Mouse (Mus musculus): ENCODE data around the gene Was. TPM values are rescaled to one million over a fixed set of nuclear protein-coding genes. Genes with fewer than 3 reads are reported as not detected.

Was gene
- polyA plus RNA-seq, 1 experiment from 2014 or later = 2.2 TPM

Other genes with a start within 250 kb of the Was start
- 27.1 and 27.4 TPM in 2 replicates for gene Otud5, start 249.1 kb downstream of the Was start, polyA plus RNA-seq (2015; fragmentation: Nextera tagmentation; extraction: Ambion mirVana)
- gene Pim2, start 212.2 kb downstream of the Was start, polyA plus RNA-seq (2015; fragmentation: Nextera tagmentation; extraction: Ambion mirVana) = 6.1 and 6.4 TPM in 2 replicates
- 28.9 and 30.5 TPM in 2 replicates for gene Slc35a2, start 206.5 kb downstream of the Was start, polyA plus RNA-seq (2015; fragmentation: Nextera tagmentation; extraction: Ambion mirVana)
- 74.7 and 82.7 TPM in 2 replicates for gene Pqbp1, start 191.2 kb downstream of the Was start, polyA plus RNA-seq (2015; fragmentation: Nextera tagmentation; extraction: Ambion mirVana)
- 114 and 122 TPM in 2 replicates for gene Timm17b, start 191.1 kb downstream of the Was start, polyA plus RNA-seq (2015; fragmentation: Nextera tagmentation; extraction: Ambion mirVana)
- not detected in 2 replicates for gene Gm10491, start 182.7 kb downstream of the Was start, polyA plus RNA-seq (2015; fragmentation: Nextera tagmentation; extraction: Ambion mirVana)
- gene Gm10490, start 181.0 kb downstream of the Was start, polyA plus RNA-seq (2015; fragmentation: Nextera tagmentation; extraction: Ambion mirVana) = not detected in 2 replicates
- 0.32 and 0.42 TPM in 2 replicates for gene Pcsk1n, start 170.7 kb downstream of the Was start, polyA plus RNA-seq (2015; fragmentation: Nextera tagmentation; extraction: Ambion mirVana)
- gene Eras, start 161.9 kb downstream of the Was start, polyA plus RNA-seq (2015; fragmentation: Nextera tagmentation; extraction: Ambion mirVana) = not detected in 2 replicates
- gene Hdac6, start 142.6 kb downstream of the Was start, polyA plus RNA-seq (2015; fragmentation: Nextera tagmentation; extraction: Ambion mirVana) = 26.1 and 26.7 TPM in 2 replicates
- 1.1 and 1.4 TPM in 2 replicates for gene Gata1, start 112.4 kb downstream of the Was start, polyA plus RNA-seq (2015; fragmentation: Nextera tagmentation; extraction: Ambion mirVana)
- 0.74 and 0.77 TPM in 2 replicates for gene Glod5, start 72.0 kb downstream of the Was start, polyA plus RNA-seq (2015; fragmentation: Nextera tagmentation; extraction: Ambion mirVana)
- 31.3 and 33.7 TPM in 2 replicates for gene Suv39h1, start 15.7 kb downstream of the Was start, polyA plus RNA-seq (2015; fragmentation: Nextera tagmentation; extraction: Ambion mirVana)
- 27.5 and 27.6 TPM in 2 replicates for gene Wdr13, start 42.4 kb upstream of the Was start, polyA plus RNA-seq (2015; fragmentation: Nextera tagmentation; extraction: Ambion mirVana)
- gene Rbm3, start 55.4 kb upstream of the Was start, polyA plus RNA-seq (2015; fragmentation: Nextera tagmentation; extraction: Ambion mirVana) = 295 and 339 TPM in 2 replicates
- gene Tbc1d25, start 85.7 kb upstream of the Was start, polyA plus RNA-seq (2015; fragmentation: Nextera tagmentation; extraction: Ambion mirVana) = 10.4 and 11.8 TPM in 2 replicates
- gene Ebp, start 103.0 kb upstream of the Was start, polyA plus RNA-seq (2015; fragmentation: Nextera tagmentation; extraction: Ambion mirVana) = 31.9 and 35.7 TPM in 2 replicates
- 4.3 and 5.0 TPM in 2 replicates for gene Porcn, start 116.0 kb upstream of the Was start, polyA plus RNA-seq (2015; fragmentation: Nextera tagmentation; extraction: Ambion mirVana)
- 23.8 and 25.7 TPM in 2 replicates for gene Ftsj1, start 161.9 kb upstream of the Was start, polyA plus RNA-seq (2015; fragmentation: Nextera tagmentation; extraction: Ambion mirVana)
- 13.9 and 22.6 TPM in 2 replicates for gene Slc38a5, start 180.6 kb upstream of the Was start, polyA plus RNA-seq (2015; fragmentation: Nextera tagmentation; extraction: Ambion mirVana)
- gene Ssxb10, start 236.9 kb upstream of the Was start, polyA plus RNA-seq (2015; fragmentation: Nextera tagmentation; extraction: Ambion mirVana) = not detected in 2 replicates